Mouse (Mus musculus): ENCODE results near the gene Ubqln5.

Gene Ubqln5

GRCm38 (mm10) chr7:104129726-104130125 is at the start of gene Ubqln5:
Gene Ubqln5 (minus strand): TSS chr7:104129826.
- no peak for DNase-seq (ENCODE audit: low spot score)

- no peak for DNase-seq (ENCODE audit: low spot score)
These were observed 49.4 kb upstream of the Ubqln5 start for GRCm38 (mm10) chr7:104179074-104179473.

- no peak for DNase-seq (ENCODE audit: low spot score)
These were observed 48.9 kb upstream of the Ubqln5 start for GRCm38 (mm10) chr7:104178422-104179054.

- DNase-seq (ENCODE audit: low spot score): no peak
These were observed 45.5 kb upstream of the Ubqln5 start for GRCm38 (mm10) chr7:104175085-104175484.

- DNase-seq (ENCODE audit: low spot score): no peak
These were observed 40.1 kb upstream of the Ubqln5 start for GRCm38 (mm10) chr7:104169634-104170204.

- DNase-seq (ENCODE audit: low spot score): no peak
These were observed 37.5 kb upstream of the Ubqln5 start for GRCm38 (mm10) chr7:104167105-104167504.

GRCm38 (mm10) chr7:104150456-104150855 is 20.8 kb upstream of the Ubqln5 start, which contains the start of gene Ubqlnl:
Gene Ubqlnl (minus strand): TSS chr7:104150556.
- no peak for DNase-seq (ENCODE audit: low spot score)

GRCm38 (mm10) chr7:104143179-104143578 is 13.6 kb upstream of the Ubqln5 start, which contains the start of gene Ubqln3:
Gene Ubqln3 (minus strand): TSS chr7:104143279.
- no peak for DNase-seq (ENCODE audit: low spot score)

- no peak for DNase-seq (ENCODE audit: low spot score)
These were observed 7.7 kb upstream of the Ubqln5 start, which contains the start of gene Olfr643 for GRCm38 (mm10) chr7:104137305-104137704. Gene Olfr643 (minus strand): TSS chr7:104137405.

- DNase-seq (ENCODE audit: low spot score): no peak
These were observed 25.0 kb downstream of the Ubqln5 start, which contains the start of gene Olfr646 for GRCm38 (mm10) chr7:104104757-104104972. Gene Olfr646 (plus strand): TSS chr7:104104873.

- DNase-seq (ENCODE audit: low spot score): no peak
These were observed 25.5 kb downstream of the Ubqln5 start for GRCm38 (mm10) chr7:104103913-104104756.

- DNase-seq (ENCODE audit: low spot score): no peak
These were observed 44.3 kb downstream of the Ubqln5 start, which contains the start of gene Olfr645 for GRCm38 (mm10) chr7:104085365-104085764. Gene Olfr645 (minus strand): TSS chr7:104085465.

Data from urinary bladder, postnatal 10 days (tissue).